Mouse (Mus musculus): ENCODE data around the gene Etv3.
A peak's percentile ranks its signal among the peaks of the same experiment; 100 is the strongest.

The Etv3 gene

DNA sequence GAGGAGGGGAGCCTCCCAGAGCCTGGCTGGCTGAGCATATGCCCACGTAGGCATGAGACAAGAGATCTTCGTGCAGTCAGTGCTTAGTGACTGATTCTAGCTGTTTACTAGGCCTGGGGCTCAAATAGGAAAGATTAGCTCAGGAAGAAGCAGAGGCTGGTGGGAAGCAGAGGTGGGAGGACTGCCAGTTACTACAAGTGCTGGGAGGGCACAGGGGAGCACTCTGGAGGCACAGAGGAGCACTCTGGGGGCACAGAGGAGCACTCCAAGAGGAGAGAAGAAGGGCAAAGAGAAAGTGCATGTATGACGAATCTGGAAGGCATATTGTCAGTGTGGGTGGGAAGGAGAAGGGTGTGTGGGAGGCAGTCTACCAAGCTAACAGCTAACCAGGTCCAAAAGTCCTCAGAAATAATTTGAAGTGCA lies 30.9 kb downstream of the Etv3 start:
- no peak for DNase-seq (ENCODE audit: low read depth, low spot score)

DNA sequence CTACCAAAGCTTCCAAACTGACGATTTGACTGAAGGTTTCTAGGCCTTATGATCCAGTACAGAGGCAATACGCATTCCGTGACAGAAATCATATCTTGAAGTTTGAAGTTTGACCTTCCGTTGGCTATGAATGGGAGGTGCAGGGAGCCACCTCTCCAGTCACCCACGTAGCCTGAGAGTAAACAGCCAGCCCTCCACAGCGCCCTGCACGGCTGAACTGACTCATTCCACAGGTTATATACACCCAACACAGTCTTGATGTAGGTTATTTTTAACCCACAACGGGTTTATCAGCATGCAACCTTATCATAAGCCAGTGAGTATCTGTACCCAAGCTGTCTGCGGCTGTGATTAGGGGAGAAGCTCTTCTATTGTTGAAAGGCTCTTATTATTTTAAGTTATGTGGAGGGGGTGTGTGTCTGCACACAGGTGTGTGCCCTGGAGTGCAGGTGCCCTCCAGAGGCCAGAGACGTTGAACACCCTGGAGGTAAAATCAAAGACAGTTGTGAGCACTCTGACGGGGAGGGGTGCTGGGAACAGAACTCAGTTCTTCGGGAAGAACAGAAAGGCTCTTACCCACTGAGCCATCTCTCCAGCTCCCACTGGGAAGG lies 31.6 kb downstream of the Etv3 start:
- DNase-seq (ENCODE audit: low read depth, low spot score), result no peak

DNA sequence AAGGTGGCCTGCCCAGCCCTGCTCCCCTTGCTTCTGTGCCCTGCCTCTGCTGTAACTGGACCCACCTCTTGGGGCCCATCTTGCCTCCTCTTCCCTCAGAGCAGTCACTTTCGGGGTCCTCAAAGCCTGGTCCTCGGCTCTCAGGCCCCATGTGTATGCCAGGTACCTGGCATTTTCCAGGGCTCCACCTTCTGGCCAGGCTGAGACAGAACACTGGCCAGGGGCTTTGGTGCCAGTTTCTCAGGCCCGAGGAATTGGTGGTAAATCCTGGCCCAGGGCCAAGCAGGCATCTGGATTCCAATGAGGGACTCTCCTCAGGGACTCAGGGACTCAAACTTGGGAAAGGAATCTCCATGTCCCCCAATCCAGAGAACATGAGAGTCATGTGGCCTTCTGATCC lies 34.9 kb downstream of the Etv3 start:
- DNase-seq (ENCODE audit: low read depth, low spot score), result no peak

- DNase-seq (ENCODE audit: low read depth, low spot score), result no peak
Observed at GRCm38 (mm10) chr3:87561434-87561833, 36.2 kb downstream of the Etv3 start.

DNA sequence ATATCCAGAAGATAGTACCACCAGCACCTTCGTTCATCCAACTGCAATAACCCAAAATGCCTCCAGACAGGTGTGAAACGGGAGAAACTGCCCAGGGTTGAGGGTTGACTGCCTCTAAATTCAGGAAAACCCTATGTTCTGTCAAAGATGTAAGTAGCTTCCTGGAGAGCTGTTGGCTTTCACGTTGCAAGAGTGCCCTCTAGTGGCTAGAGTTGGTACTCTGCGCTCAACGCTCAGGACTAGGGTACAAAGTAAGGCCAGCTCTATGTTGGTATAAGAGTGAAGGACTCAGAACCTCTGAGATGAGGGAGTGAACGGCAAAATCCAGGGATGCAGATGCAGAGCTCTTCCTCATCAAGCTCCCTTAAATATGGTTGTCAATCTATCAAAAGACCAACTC lies 37.2 kb downstream of the Etv3 start:
- DNase-seq (ENCODE audit: low read depth, low spot score), result peak; percentile 89

- DNase-seq (ENCODE audit: low read depth, low spot score), result peak; percentile 55
Observed at GRCm38 (mm10) chr3:87563466-87563865, 38.3 kb downstream of the Etv3 start.

- no peak for DNase-seq (ENCODE audit: low read depth, low spot score)
Observed at GRCm38 (mm10) chr3:87565623-87566022, 40.4 kb downstream of the Etv3 start.

DNA sequence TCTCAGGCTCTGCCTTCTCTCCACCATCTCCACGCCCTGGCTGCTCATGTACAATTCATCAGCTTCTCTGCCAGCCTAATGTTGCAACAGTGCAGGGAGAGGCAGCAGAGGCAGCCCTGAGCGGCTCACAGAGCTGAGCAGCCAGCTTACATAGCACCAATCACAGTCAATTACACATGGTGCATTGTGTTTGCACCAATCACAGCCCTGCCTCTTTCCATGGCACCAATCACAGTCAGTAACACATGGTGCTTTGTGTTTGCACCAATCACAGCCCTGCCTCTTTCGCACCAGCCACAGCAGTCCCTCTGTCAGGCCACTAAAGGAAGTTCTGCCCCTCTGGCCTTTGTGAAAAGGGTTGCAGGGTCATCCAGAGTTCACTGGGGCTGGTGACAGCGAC lies 40.9 kb downstream of the Etv3 start:
- DNase-seq (ENCODE audit: low read depth, low spot score), result peak; percentile 95

GRCm38 (mm10) chr3:87567497-87567896 lies 42.3 kb downstream of the Etv3 start:
- no peak for DNase-seq (ENCODE audit: low read depth, low spot score)

- no peak for DNase-seq (ENCODE audit: low read depth, low spot score)
Observed at GRCm38 (mm10) chr3:87568681-87569080, 43.5 kb downstream of the Etv3 start.

- DNase-seq (ENCODE audit: low read depth, low spot score), result peak; percentile 62
Observed at GRCm38 (mm10) chr3:87575766-87576165, 50.6 kb downstream of the Etv3 start.

DNA sequence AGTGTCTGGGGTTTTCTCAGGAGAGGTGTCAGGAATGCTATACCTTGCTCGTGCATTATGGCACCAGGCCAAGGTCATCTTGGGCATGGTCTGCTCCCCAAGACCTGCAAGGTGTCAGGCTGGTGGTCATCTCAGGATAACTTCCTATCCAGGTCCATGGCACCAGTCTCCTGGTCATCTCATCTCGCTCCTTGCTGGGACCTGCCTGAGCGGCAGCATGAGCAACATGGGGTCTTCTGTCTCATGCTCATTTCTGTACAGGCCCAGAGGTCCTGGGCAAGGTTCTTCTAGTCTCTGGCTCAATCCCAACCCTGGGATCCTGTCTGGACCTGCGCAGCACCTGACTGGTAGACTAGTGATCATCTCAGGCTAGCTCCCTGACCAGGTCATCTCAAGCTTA lies 57.1 kb downstream of the Etv3 start:
- no peak for DNase-seq (ENCODE audit: low read depth, low spot score)
